Mouse (Mus musculus): Measurements from ENCODE around the gene Cd4. TPM values are rescaled to one million over a fixed set of nuclear protein-coding genes. Genes with fewer than 3 reads are reported as not detected.

Cd4 gene
- total RNA-seq (2015) (0.09 and 0.71 TPM in 2 replicates), total RNA-seq (2017) (0.20 and 0.37 TPM in 2 replicates)

GRCm38 (mm10) chr6:124887986-124888385, at the start of gene Cd4:
Gene Cd4 (minus strand): TSS chr6:124888221.
- no peak for ATAC-seq (ENCODE audit: poor library complexity, severe bottlenecking)

GRCm38 (mm10) chr6:124937493-124937892, 49.5 kb upstream of the Cd4 start:
- ATAC-seq (ENCODE audit: poor library complexity, severe bottlenecking), result no peak

GRCm38 (mm10) chr6:124936681-124937080, 48.7 kb upstream of the Cd4 start:
- ATAC-seq (ENCODE audit: poor library complexity, severe bottlenecking), result no peak

- ATAC-seq (ENCODE audit: poor library complexity, severe bottlenecking), result no peak
Measured at GRCm38 (mm10) chr6:124934670-124935069, 46.6 kb upstream of the Cd4 start.

- no peak for ATAC-seq (ENCODE audit: poor library complexity, severe bottlenecking)
Measured at GRCm38 (mm10) chr6:124933127-124933526, 45.1 kb upstream of the Cd4 start.

GRCm38 (mm10) chr6:124932314-124932695, 44.3 kb upstream of the Cd4 start:
- no peak for ATAC-seq (ENCODE audit: poor library complexity, severe bottlenecking)

- ATAC-seq (ENCODE audit: poor library complexity, severe bottlenecking), result no peak
Measured at GRCm38 (mm10) chr6:124931525-124932313, 43.7 kb upstream of the Cd4 start.

- ATAC-seq (ENCODE audit: poor library complexity, severe bottlenecking), result peak; percentile 90
Measured at GRCm38 (mm10) chr6:124930754-124931524, 42.9 kb upstream of the Cd4 start, which contains the start of gene Mlf2. Gene Mlf2 (plus strand): TSS chr6:124931386.

- ATAC-seq (ENCODE audit: poor library complexity, severe bottlenecking), result 0 out of 2 replicates have a peak, but pooled peaks have one; percentile 0
Measured at GRCm38 (mm10) chr6:124930231-124930630, 42.2 kb upstream of the Cd4 start.

- ATAC-seq (ENCODE audit: poor library complexity, severe bottlenecking), result no peak
Measured at GRCm38 (mm10) chr6:124925941-124926340, 37.9 kb upstream of the Cd4 start.

- ATAC-seq (ENCODE audit: poor library complexity, severe bottlenecking), result no peak
Measured at GRCm38 (mm10) chr6:124925173-124925793, 37.3 kb upstream of the Cd4 start.

GRCm38 (mm10) chr6:124921539-124921938, 33.5 kb upstream of the Cd4 start:
- peak; percentile 49 for ATAC-seq (ENCODE audit: poor library complexity, severe bottlenecking)

GRCm38 (mm10) chr6:124920318-124921085, 32.5 kb upstream of the Cd4 start:
- ATAC-seq (ENCODE audit: poor library complexity, severe bottlenecking), result no peak

GRCm38 (mm10) chr6:124919695-124920317, 31.8 kb upstream of the Cd4 start, which contains the start of gene Ptms:
Gene Ptms (minus strand): TSS chr6:124920103.
- ATAC-seq (ENCODE audit: poor library complexity, severe bottlenecking), result peak; percentile 28

- ATAC-seq (ENCODE audit: poor library complexity, severe bottlenecking), result no peak
Measured at GRCm38 (mm10) chr6:124918890-124919627, 31.0 kb upstream of the Cd4 start.

GRCm38 (mm10) chr6:124918331-124918690, 30.3 kb upstream of the Cd4 start:
- no peak for ATAC-seq (ENCODE audit: poor library complexity, severe bottlenecking)

GRCm38 (mm10) chr6:124917518-124918330, 29.7 kb upstream of the Cd4 start:
- ATAC-seq (ENCODE audit: poor library complexity, severe bottlenecking), result peak; percentile 35

GRCm38 (mm10) chr6:124916695-124917517, 28.9 kb upstream of the Cd4 start:
- peak; percentile 78 for ATAC-seq (ENCODE audit: poor library complexity, severe bottlenecking)

All from megakaryocyte, adult 5-6 weeks (primary cell).